Mouse (Mus musculus): ENCODE measurements around the gene Pank3. TPM values are rescaled to one million over a fixed set of nuclear protein-coding genes. Genes with fewer than 3 reads are reported as not detected.

Pank3 gene
- total and polyA plus RNA-seq, 3 experiments = 2.9 to 73.0 (median 32.6) TPM

DNA sequence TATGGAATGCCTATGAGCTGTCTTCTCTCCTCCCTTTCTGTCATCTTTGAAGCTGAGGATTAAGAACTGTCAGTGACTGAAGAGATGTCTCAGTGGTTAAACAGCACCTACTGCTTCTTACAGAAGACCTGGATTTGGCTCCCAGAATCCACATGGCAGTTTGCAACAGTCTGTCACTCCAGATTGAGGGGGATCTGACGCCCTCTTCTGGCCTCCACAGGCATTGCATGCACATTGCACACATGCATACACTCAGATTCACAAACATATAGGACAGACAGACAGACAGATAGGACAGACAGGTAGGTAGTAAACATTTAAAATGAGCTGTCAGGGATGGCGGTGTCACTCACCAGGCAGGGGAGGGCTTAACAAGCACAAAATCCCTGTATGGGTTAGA is 32.5 kb upstream of the Pank3 start:
- DNase-seq (ENCODE audit: low spot score) (no peak), ATAC-seq (ENCODE audit: extremely low read depth, insufficient number of reproducible peaks, low FRiP score, poor library complexity, severe bottlenecking) (no peak)
- Histone ChIP-seq H3K27me3 (ENCODE audit: insufficient read depth, low read length) (no peaks in the 10 kb centered on the region), H3K4me1 (ENCODE audit: insufficient read depth, low read depth, low read length) (no peaks in the 10 kb centered on the region), H3K9me3 (replicated peaks) (no peaks in the 10 kb centered on the region), H3K36me3 (replicated peaks) (no peaks in the 10 kb centered on the region), H3K4me3 (ENCODE audit: low read depth, low read length) (no peak overlapping the region)
- TF ChIP-seq POLR2AphosphoS5 (IDR thresholded peaks at IDR 0.05; ENCODE audit: insufficient replicate concordance, low read depth, low read length) (no peak), CTCF (IDR thresholded peaks at IDR 0.05; ENCODE audit: low read depth, low read length) (no peak), TAL1 (conservative IDR thresholded peaks at IDR 0.05; ENCODE audit: low read depth, low read length) (no peak), GATA2 (IDR thresholded peaks at IDR 0.05; ENCODE audit: borderline replicate concordance, low read depth, low read length) (no peak), GATA1 (IDR thresholded peaks at IDR 0.05; ENCODE audit: borderline replicate concordance, low read length) (no peak)

DNA sequence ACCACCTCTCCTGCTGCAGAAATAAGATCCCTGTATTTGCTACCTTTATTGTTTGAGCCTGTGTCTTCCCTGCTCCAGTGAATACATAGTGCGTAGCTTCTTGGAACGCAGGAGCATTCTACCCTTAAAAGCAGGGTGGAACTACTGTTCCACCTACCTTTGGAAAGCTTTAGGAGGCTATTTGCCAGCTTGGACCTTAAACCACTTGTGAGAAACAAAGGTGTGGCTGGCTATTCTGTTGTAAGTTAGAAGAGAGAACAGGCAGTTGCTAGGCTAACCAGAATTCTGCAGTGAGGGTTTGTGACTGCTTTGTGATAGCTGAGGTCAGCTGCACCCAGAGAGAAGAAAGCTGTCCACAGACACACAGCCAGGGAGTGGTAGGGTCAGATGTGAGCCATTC is 32.0 kb upstream of the Pank3 start:
- Histone ChIP-seq H3K27me3 (ENCODE audit: insufficient read depth, low read length) (no peaks in the 10 kb centered on the region), H3K4me3 (ENCODE audit: low read depth, low read length) (no peak overlapping the region), H3K9me3 (replicated peaks) (no peaks in the 10 kb centered on the region), H3K4me1 (ENCODE audit: insufficient read depth, low read depth, low read length) (no peaks in the 10 kb centered on the region), H3K36me3 (replicated peaks) (no peaks in the 10 kb centered on the region)
- ATAC-seq (ENCODE audit: extremely low read depth, insufficient number of reproducible peaks, low FRiP score, poor library complexity, severe bottlenecking) (no peak), DNase-seq (ENCODE audit: low spot score) (no peak)
- TF ChIP-seq POLR2AphosphoS5 (IDR thresholded peaks at IDR 0.05; ENCODE audit: insufficient replicate concordance, low read depth, low read length) (no peak), GATA2 (IDR thresholded peaks at IDR 0.05; ENCODE audit: borderline replicate concordance, low read depth, low read length) (no peak), TAL1 (conservative IDR thresholded peaks at IDR 0.05; ENCODE audit: low read depth, low read length) (no peak), GATA1 (IDR thresholded peaks at IDR 0.05; ENCODE audit: borderline replicate concordance, low read length) (no peak), CTCF (IDR thresholded peaks at IDR 0.05; ENCODE audit: low read depth, low read length) (no peak)

DNA sequence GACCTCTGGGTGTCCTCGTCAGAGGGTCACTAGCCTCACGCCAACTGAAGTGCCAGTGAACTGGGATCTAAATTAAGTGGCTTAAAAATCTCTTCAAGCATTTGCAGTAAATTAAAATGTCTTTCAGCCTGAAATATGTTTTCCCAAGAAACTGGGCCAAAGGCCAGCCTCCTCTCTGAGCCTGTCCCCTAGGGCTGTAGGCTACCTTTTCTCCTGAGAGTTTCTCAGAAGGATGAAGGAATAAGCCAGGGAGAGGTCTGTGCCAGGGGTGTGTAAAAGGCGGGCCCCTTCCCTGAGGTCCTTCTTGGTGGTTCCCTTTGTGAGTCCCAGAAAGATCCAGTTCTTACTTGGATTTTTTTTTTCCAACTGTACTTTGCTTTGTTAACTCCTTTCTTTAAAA is 31.2 kb upstream of the Pank3 start:
- TF ChIP-seq CTCF (IDR thresholded peaks at IDR 0.05; ENCODE audit: low read depth, low read length) (no peak), TAL1 (conservative IDR thresholded peaks at IDR 0.05; ENCODE audit: low read depth, low read length) (no peak), POLR2AphosphoS5 (IDR thresholded peaks at IDR 0.05; ENCODE audit: insufficient replicate concordance, low read depth, low read length) (no peak), GATA2 (IDR thresholded peaks at IDR 0.05; ENCODE audit: borderline replicate concordance, low read depth, low read length) (no peak), GATA1 (IDR thresholded peaks at IDR 0.05; ENCODE audit: borderline replicate concordance, low read length) (no peak)
- ATAC-seq (ENCODE audit: extremely low read depth, insufficient number of reproducible peaks, low FRiP score, poor library complexity, severe bottlenecking) (no peak), DNase-seq (ENCODE audit: low spot score) (no peak)

DNA sequence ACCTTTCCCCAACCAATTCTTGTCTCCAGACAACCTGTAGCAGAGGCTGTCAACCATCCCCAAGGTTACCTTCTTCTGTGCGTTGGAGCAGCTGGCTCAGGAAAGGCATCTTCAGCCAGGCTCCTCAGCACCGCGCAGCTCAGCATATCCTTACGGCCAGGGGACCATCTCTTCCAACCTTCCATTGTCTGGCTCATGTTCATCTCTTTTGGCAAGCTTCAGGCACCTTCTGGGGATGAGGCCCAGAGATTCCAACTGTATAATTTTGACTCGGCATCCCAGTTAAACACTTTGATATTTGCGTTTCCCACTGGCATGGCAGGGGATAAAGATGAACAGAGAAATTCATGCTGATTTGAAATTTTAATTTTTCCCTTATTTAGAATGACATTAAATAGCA is 25.7 kb upstream of the Pank3 start:
- ATAC-seq (ENCODE audit: extremely low read depth, insufficient number of reproducible peaks, low FRiP score, poor library complexity, severe bottlenecking) = no peak
- H3K4me3 ChIP-seq (ENCODE audit: low read depth, low read length) = no peak overlapping the region
- H3K9me3 ChIP-seq (replicated peaks) = 0 out of 2 replicates have a peak, but pooled peaks cover 2% of the 10 kb centered on the region
- no peaks in the 10 kb centered on the region for H3K27me3 ChIP-seq (ENCODE audit: insufficient read depth, low read length)
- H3K36me3 ChIP-seq (replicated peaks) = no peaks in the 10 kb centered on the region
- H3K4me1 ChIP-seq (ENCODE audit: insufficient read depth, low read depth, low read length) = no peaks in the 10 kb centered on the region
- DNase-seq (ENCODE audit: low spot score) = no peak
- TF ChIP-seq TAL1 (conservative IDR thresholded peaks at IDR 0.05; ENCODE audit: low read depth, low read length) = no peak
- no peak for TF ChIP-seq CTCF (IDR thresholded peaks at IDR 0.05; ENCODE audit: low read depth, low read length)
- TF ChIP-seq POLR2AphosphoS5 (IDR thresholded peaks at IDR 0.05; ENCODE audit: insufficient replicate concordance, low read depth, low read length) = no peak
- TF ChIP-seq GATA1 (IDR thresholded peaks at IDR 0.05; ENCODE audit: borderline replicate concordance, low read length) = no peak
- no peak for TF ChIP-seq GATA2 (IDR thresholded peaks at IDR 0.05; ENCODE audit: borderline replicate concordance, low read depth, low read length)

More for the DNA sequence above, 31.2 kb upstream of the Pank3 start:
- Histone ChIP-seq H3K36me3 (replicated peaks) (no peaks in the 10 kb centered on the region), H3K4me1 (ENCODE audit: insufficient read depth, low read depth, low read length) (no peaks in the 10 kb centered on the region), H3K27me3 (ENCODE audit: insufficient read depth, low read length) (no peaks in the 10 kb centered on the region), H3K9me3 (replicated peaks) (no peaks in the 10 kb centered on the region), H3K4me3 (ENCODE audit: low read depth, low read length) (no peak overlapping the region)

DNA sequence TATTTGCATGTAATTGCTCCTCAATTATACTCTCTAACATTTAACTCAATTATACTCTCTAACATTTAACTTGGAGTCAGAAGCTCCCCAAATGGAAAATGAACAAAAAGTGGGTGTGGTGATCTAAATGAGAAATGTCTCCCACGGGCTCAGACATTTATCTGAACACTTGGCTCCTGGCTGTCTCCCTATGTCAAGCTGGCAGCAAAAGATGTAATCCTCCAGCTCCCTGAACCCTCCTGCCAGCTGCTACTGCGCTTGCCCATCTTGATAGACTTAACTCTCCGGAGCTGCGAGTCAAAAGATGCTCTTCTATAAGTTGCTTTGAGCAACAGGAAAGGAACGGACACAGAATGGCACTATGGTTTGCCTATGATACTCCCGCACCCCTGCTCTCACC is 24.7 kb upstream of the Pank3 start:
- no peaks in the 10 kb centered on the region for H3K36me3 ChIP-seq (replicated peaks)
- ATAC-seq (ENCODE audit: extremely low read depth, insufficient number of reproducible peaks, low FRiP score, poor library complexity, severe bottlenecking) (no peak), DNase-seq (ENCODE audit: low spot score) (no peak)
- no peak overlapping the region for H3K4me3 ChIP-seq (ENCODE audit: low read depth, low read length)
- H3K9me3 ChIP-seq (replicated peaks) = 0 out of 2 replicates have a peak, but pooled peaks cover 2% of the 10 kb centered on the region
- TF ChIP-seq POLR2AphosphoS5 (IDR thresholded peaks at IDR 0.05; ENCODE audit: insufficient replicate concordance, low read depth, low read length) = no peak
- no peaks in the 10 kb centered on the region for H3K4me1 ChIP-seq (ENCODE audit: insufficient read depth, low read depth, low read length)
- no peaks in the 10 kb centered on the region for H3K27me3 ChIP-seq (ENCODE audit: insufficient read depth, low read length)

DNA sequence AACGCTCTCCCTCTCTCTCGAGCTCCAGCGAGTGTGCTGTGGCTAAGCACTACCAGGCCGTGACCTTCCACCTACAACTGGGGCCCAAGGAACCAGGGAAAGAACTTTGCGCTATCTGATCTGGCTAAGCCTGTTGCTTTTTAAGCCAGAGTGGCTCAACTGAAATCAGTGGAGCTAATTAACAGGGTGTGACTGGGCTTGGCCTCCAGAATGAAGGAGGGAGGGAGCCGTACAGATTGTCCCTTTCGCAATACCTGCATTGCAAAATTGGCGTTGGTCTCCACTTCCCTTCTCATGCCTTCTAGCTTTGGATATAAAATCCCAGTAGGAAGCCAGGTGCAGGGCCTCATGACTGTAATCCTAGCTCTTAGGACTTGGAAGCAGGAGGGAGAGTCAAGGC is 18.7 kb upstream of the Pank3 start:
- no peaks in the 10 kb centered on the region for H3K36me3 ChIP-seq (replicated peaks)
- no peak for TF ChIP-seq POLR2AphosphoS5 (IDR thresholded peaks at IDR 0.05; ENCODE audit: insufficient replicate concordance, low read depth, low read length)
- no peak for TF ChIP-seq GATA1 (IDR thresholded peaks at IDR 0.05; ENCODE audit: borderline replicate concordance, low read length)
- no peak for TF ChIP-seq GATA2 (IDR thresholded peaks at IDR 0.05; ENCODE audit: borderline replicate concordance, low read depth, low read length)
- TF ChIP-seq CTCF (IDR thresholded peaks at IDR 0.05; ENCODE audit: low read depth, low read length) = no peak
- TF ChIP-seq TAL1 (conservative IDR thresholded peaks at IDR 0.05; ENCODE audit: low read depth, low read length) = no peak
- no peaks in the 10 kb centered on the region for H3K4me1 ChIP-seq (ENCODE audit: insufficient read depth, low read depth, low read length)
- H3K4me3 ChIP-seq (ENCODE audit: low read depth, low read length) = no peak overlapping the region
- H3K27me3 ChIP-seq (ENCODE audit: insufficient read depth, low read length) = no peaks in the 10 kb centered on the region
- DNase-seq (ENCODE audit: low spot score) (no peak), ATAC-seq (ENCODE audit: extremely low read depth, insufficient number of reproducible peaks, low FRiP score, poor library complexity, severe bottlenecking) (no peak)
- H3K9me3 ChIP-seq (replicated peaks) = no peaks in the 10 kb centered on the region
